Mouse (Mus musculus): ENCODE measurements around the gene Tubb2a. TPM values are rescaled to one million over a fixed set of nuclear protein-coding genes. Genes with fewer than 3 reads are reported as not detected.
"Not testable (repeated sequence)": the region's sequence is repeated elsewhere in the genome, so short reads cannot be mapped to it uniquely, and the experiment has no call there.

The Tubb2a gene
- polyA plus RNA-seq, 1 experiment from 2014 or later: 136 TPM

- Histone ChIP-seq H3K9ac (no peak overlapping the region), H3K9me3 (replicated peaks) (no peaks in the 10 kb centered on the region), H3K4me1 (replicated peaks) (peaks cover 15% of the 10 kb centered on the region), H3K27me3 (no peaks in the 10 kb centered on the region), H3K27ac (no peak overlapping the region), H3K4me3 (no peak overlapping the region), H3K4me2 (no peak overlapping the region), H3K36me3 (no peaks in the 10 kb centered on the region)
- WGBS: 48% methylated on average over 3 of the region's 3 CpGs
- ATAC-seq (replicated peaks; ENCODE audit: insufficient number of reproducible peaks, insufficient read depth, low FRiP score, low read depth): no peak
Measured at GRCm38 (mm10) chr13:34089358-34089757, 11.6 kb upstream of the Tubb2a start.

DNA sequence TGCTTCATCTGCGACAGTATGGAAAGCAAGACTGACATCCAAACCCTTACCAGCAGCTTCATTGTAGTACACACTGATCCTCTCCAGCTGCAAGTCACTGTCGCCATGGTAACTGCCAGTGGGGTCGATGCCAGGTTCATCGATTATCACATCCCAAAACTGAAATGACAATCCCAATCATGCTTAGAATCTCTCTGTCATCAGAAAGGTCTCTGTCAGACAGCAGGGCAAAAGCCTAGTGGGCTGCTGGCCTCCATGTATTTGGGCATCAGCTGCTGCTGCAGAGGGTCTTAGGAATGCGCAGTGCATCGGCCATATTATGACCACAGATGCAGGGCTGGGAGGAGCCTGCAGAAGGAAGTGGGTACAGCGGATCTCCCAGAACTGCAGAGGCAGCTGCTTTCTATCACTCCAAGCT, 11.1 kb upstream of the Tubb2a start:
- WGBS: 57% methylated on average over 7 of the region's 7 CpGs
- H3K4me1 ChIP-seq (replicated peaks): peaks cover 15% of the 10 kb centered on the region
- no peaks in the 10 kb centered on the region for H3K36me3 ChIP-seq
- no peak overlapping the region for H3K9ac ChIP-seq
- no peaks in the 10 kb centered on the region for H3K27me3 ChIP-seq
- no peak overlapping the region for H3K4me2 ChIP-seq
- H3K27ac ChIP-seq: no peak overlapping the region
- H3K9me3 ChIP-seq (replicated peaks): no peaks in the 10 kb centered on the region
- H3K4me3 ChIP-seq: no peak overlapping the region
- ATAC-seq (replicated peaks; ENCODE audit: insufficient number of reproducible peaks, insufficient read depth, low FRiP score, low read depth): no peak

- H3K4me2 ChIP-seq; H3K9ac ChIP-seq; H3K36me3 ChIP-seq; H3K27me3 ChIP-seq; H3K9me3 ChIP-seq (replicated peaks); H3K4me3 ChIP-seq; H3K27ac ChIP-seq: not testable (repeated sequence)
- ATAC-seq (replicated peaks; ENCODE audit: insufficient number of reproducible peaks, insufficient read depth, low FRiP score, low read depth): 0 out of 2 replicates have a peak, but pooled peaks have one; percentile 22
- 54% methylated on average over 5 of the region's 5 CpGs for WGBS
- peaks cover 15% of the 10 kb centered on the region for H3K4me1 ChIP-seq (replicated peaks)
Measured at GRCm38 (mm10) chr13:34088201-34088649, 10.4 kb upstream of the Tubb2a start.

DNA sequence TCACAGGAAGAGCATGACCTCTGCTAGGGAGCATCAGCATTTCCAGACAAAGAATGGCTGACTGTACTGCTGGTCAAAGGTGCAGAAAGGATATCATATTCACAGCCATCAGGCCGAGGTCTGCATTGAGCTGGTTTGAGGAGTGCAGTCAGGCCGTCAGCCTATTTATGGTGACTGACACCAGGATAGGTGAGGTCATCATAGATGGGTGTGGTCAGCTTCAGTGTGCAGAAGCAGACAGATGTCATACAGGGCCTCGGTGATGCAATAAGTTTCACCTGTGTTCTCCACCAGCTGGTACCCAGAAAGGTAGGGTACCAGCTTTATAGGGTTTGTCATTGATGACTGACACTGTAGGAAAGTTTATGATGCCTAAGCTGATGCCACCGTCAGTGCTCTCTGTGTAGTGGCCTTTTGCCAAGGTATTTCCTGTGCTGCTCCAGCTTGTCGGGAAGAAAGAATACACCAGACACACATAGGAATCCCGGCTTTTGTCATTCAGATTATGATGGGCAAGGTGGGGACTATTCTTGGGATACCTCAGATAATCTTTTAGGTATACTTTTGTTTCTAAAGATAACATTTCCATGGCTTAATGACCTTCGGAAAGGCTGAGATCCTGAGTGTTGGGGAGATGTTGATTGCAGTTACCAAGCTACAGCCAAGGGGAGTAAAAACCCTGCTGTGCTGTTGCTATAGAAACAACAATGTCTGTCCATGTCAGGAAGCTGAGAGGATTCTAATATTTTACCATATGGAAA, 9.4 kb upstream of the Tubb2a start:
- no peak overlapping the region for H3K9ac ChIP-seq
- H3K27ac ChIP-seq: no peak overlapping the region
- no peak; the same call in 1 of the 2 replicates for ATAC-seq (replicated peaks; ENCODE audit: insufficient number of reproducible peaks, insufficient read depth, low FRiP score, low read depth)
- H3K4me1 ChIP-seq (replicated peaks): peaks cover 15% of the 10 kb centered on the region
- no peaks in the 10 kb centered on the region for H3K36me3 ChIP-seq
- no peaks in the 10 kb centered on the region for H3K9me3 ChIP-seq (replicated peaks)
- H3K4me2 ChIP-seq: no peak overlapping the region
- 26% methylated on average over 7 of the region's 7 CpGs for WGBS
- no peak overlapping the region for H3K4me3 ChIP-seq
- no peaks in the 10 kb centered on the region for H3K27me3 ChIP-seq

GRCm38 (mm10) chr13:34084026-34084750, 6.4 kb upstream of the Tubb2a start:
- H3K4me3 ChIP-seq: no peak overlapping the region
- peaks cover 15% of the 10 kb centered on the region for H3K4me1 ChIP-seq (replicated peaks)
- H3K9ac ChIP-seq: no peak overlapping the region
- peak overlapping the region; percentile 8; the same call in 1 of the 2 replicates for H3K27ac ChIP-seq
- H3K36me3 ChIP-seq: no peaks in the 10 kb centered on the region
- WGBS: 52% methylated on average over 9 of the region's 9 CpGs
- no peak overlapping the region for H3K4me2 ChIP-seq
- H3K9me3 ChIP-seq (replicated peaks): no peaks in the 10 kb centered on the region
- ATAC-seq (replicated peaks; ENCODE audit: insufficient number of reproducible peaks, insufficient read depth, low FRiP score, low read depth): no peak
- no peaks in the 10 kb centered on the region for H3K27me3 ChIP-seq

- Histone ChIP-seq H3K4me3 (no peak overlapping the region), H3K4me1 (replicated peaks) (peaks cover 15% of the 10 kb centered on the region), H3K27ac (no peak overlapping the region), H3K9ac (no peak overlapping the region), H3K4me2 (no peak overlapping the region), H3K36me3 (no peaks in the 10 kb centered on the region), H3K27me3 (no peaks in the 10 kb centered on the region), H3K9me3 (replicated peaks) (no peaks in the 10 kb centered on the region)
- WGBS: 76% methylated on average over 4 of the region's 4 CpGs
- no peak for ATAC-seq (replicated peaks; ENCODE audit: insufficient number of reproducible peaks, insufficient read depth, low FRiP score, low read depth)
Measured at GRCm38 (mm10) chr13:34081926-34082325, 4.1 kb upstream of the Tubb2a start.

DNA sequence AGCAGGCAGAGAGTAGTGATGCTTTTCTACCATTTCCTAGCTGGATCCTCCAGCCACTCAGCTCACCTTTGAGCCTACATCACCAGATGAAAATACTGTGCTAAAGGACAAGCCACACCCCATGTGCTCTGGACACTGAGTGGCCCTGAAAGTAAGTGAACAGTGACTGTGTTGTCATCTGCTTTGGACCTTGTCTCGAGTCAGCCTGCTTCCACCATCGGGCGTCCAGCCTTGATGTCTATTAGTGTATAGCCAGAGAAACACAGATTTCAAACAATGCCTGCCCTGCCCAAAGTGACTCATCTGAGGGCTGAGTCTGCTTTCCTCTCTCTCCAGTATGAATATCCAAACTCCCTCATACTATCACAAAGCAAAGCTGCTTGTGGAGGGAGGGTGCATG, 2.0 kb upstream of the Tubb2a start:
- no peaks in the 10 kb centered on the region for H3K9me3 ChIP-seq (replicated peaks)
- no peak overlapping the region for H3K4me2 ChIP-seq
- 79% methylated on average over 3 of the region's 3 CpGs for WGBS
- ATAC-seq (replicated peaks; ENCODE audit: insufficient number of reproducible peaks, insufficient read depth, low FRiP score, low read depth): no peak
- H3K27me3 ChIP-seq: no peaks in the 10 kb centered on the region
- no peak overlapping the region for H3K4me3 ChIP-seq
- H3K4me1 ChIP-seq (replicated peaks): peaks cover 17% of the 10 kb centered on the region
- H3K27ac ChIP-seq: no peak overlapping the region
- no peak overlapping the region for H3K9ac ChIP-seq
- peaks cover 6% of the 10 kb centered on the region; the same call in 1 of the 2 replicates for H3K36me3 ChIP-seq

GRCm38 (mm10) chr13:34078500-34079280, 883 bp upstream of the Tubb2a start:
- Histone ChIP-seq H3K27ac (no peak overlapping the region), H3K4me2 (peak overlapping the region; percentile 94), H3K9ac (0 out of 2 replicates have a peak overlapping the region, but pooled peaks have one; percentile 75), H3K4me3 (peak overlapping the region; percentile 72), H3K4me1 (replicated peaks) (peaks cover 17% of the 10 kb centered on the region), H3K36me3 (peaks cover 7% of the 10 kb centered on the region; the same call in 1 of the 2 replicates), H3K9me3 (replicated peaks) (no peaks in the 10 kb centered on the region), H3K27me3 (no peaks in the 10 kb centered on the region)
- ATAC-seq (replicated peaks; ENCODE audit: insufficient number of reproducible peaks, insufficient read depth, low FRiP score, low read depth): 0 out of 2 replicates have a peak, but pooled peaks have one; percentile 8
- WGBS: 37% methylated on average over 16 of the region's 16 CpGs

- peak overlapping the region; percentile 72 for H3K4me3 ChIP-seq
- no peak overlapping the region for H3K27ac ChIP-seq
- H3K36me3 ChIP-seq: peaks cover 11% of the 10 kb centered on the region; the same call in 1 of the 2 replicates
- H3K27me3 ChIP-seq: no peaks in the 10 kb centered on the region
- H3K4me1 ChIP-seq (replicated peaks): peaks cover 17% of the 10 kb centered on the region
- no peak for ATAC-seq (replicated peaks; ENCODE audit: insufficient number of reproducible peaks, insufficient read depth, low FRiP score, low read depth)
- peak overlapping the region; percentile 75 for H3K9ac ChIP-seq
- no peaks in the 10 kb centered on the region for H3K9me3 ChIP-seq (replicated peaks)
- peak overlapping the region; percentile 94 for H3K4me2 ChIP-seq
- 45% methylated on average over 20 of the region's 20 CpGs for WGBS
Measured at GRCm38 (mm10) chr13:34076561-34077491, 981 bp downstream of the Tubb2a start.

DNA sequence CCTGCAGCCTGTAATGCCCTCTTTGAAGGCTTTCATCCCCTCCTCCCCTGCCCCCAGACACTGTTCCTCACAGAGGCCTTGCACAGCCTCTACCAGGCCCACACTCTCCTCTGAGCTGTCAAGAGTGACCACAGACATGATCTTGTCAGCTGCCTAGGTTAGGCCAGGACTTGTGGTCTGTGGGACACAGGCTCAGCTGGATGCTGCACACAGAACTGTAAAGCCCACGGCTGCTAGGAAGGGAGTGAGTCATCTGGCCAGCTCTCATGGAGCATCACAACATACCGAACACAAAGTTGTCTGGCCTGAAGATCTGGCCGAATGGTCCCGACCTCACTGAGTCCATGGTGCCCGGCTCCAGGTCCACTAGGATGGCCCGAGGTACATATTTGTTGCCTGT, 1.9 kb downstream of the Tubb2a start:
- not testable (repeated sequence) for H3K4me3 ChIP-seq; H3K9me3 ChIP-seq (replicated peaks); H3K9ac ChIP-seq; H3K27me3 ChIP-seq; H3K27ac ChIP-seq; H3K4me2 ChIP-seq; ATAC-seq (replicated peaks; ENCODE audit: insufficient number of reproducible peaks, insufficient read depth, low FRiP score, low read depth)
- H3K36me3 ChIP-seq: peaks cover 16% of the 10 kb centered on the region
- 80% methylated on average over 6 of the region's 6 CpGs for WGBS
- H3K4me1 ChIP-seq (replicated peaks): peaks cover 17% of the 10 kb centered on the region
